Mouse (Mus musculus) heart, postnatal 25 days (tissue): ENCODE measurements at regions not wholly inside any gene's neighbourhood (a gene's known extent, or its start where the extent isn't known, plus 50 kb on each side); places are given as distances from the start of the nearest gene placed in this dataset.

Experiments used
- DNase-seq: peaks from one replicate; pipeline ENCODE4 v3.0.0; 2022; ENCODE audit warnings: low spot score
- intact Hi-C: fragments of 180-260 bp; cut with DNase I; formaldehyde crosslinking; loops from one replicate; pipeline ENCODE4 v1.15.1; 2025

- no peak for DNase-seq
- intact Hi-C loops: no loop called here
These were observed 142.2 kb upstream of the Rap1b start for GRCm38 (mm10) chr10:117988076-117988475.

DNA sequence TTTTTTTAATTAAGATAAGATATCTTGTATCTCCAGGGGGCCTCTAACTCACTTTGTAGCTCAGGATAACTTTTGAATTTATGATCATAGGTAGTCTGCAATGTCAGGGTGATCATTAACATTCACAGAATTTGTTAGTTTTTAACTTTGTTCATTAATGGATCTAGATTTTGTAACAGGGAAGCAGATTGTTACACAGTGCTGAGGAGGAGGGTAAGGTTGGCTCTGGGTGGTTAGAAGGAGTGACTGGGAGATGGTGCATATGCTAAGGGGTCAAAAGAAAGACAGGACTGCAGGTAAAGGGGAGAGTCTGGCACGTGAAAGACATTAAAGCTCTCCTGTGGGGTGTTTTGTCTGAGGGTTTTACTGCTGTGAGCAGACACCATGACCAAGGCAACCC lies 145.3 kb upstream of the Rap1b start:
- intact Hi-C loops: no loop called here
- DNase-seq: no peak

GRCm38 (mm10) chr10:117992317-117992716 lies 146.5 kb upstream of the Rap1b start:
- intact Hi-C loops: no loop called here
- no peak for DNase-seq

DNA sequence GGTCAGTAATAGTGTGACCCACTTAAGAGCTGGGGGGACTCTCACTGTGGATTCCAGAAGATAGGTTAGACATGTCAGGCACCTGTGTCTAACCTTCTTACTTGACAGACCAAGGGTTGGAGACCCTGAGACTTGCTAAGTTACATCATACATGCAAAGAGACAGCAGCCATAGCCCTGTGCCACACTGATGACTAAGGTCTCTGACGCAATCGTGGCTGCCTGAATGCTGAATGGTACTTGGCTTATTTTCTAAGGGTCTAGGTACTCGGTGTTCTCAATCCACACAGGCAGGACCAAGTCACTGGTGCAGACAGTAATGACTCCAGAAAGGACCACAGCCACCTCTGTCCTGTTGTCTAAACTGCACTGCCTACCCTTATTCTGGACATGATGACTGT lies 147.8 kb upstream of the Mdm1 start:
- intact Hi-C loops: no loop called here
- DNase-seq: no peak

DNA sequence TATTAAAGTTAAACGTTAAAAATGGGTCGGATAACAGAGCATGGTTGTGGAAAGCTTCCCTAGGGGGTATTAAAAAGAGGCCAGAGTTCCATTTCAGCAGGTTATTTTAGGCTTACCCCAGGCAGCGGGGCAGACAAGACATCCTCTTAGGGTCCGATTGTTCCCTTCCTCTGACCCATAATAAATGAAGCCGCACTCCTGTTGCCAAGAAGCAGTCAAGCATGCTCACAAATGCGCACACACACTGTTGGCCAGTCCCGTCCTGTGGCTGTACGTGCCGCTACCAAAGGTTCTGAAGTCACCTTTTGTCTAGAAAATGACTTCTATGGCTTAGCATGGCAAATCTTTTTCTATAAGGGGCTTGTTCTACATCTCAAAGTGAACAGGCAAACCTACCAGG lies 146.8 kb upstream of the Mdm1 start:
- DNase-seq: no peak

GRCm38 (mm10) chr10:117997796-117998195 lies 143.8 kb upstream of the Mdm1 start:
- DNase-seq: no peak
- intact Hi-C loops: no loop called here

More for the DNA sequence above, 146.8 kb upstream of the Mdm1 start:
- intact Hi-C loops: no loop called here

DNA sequence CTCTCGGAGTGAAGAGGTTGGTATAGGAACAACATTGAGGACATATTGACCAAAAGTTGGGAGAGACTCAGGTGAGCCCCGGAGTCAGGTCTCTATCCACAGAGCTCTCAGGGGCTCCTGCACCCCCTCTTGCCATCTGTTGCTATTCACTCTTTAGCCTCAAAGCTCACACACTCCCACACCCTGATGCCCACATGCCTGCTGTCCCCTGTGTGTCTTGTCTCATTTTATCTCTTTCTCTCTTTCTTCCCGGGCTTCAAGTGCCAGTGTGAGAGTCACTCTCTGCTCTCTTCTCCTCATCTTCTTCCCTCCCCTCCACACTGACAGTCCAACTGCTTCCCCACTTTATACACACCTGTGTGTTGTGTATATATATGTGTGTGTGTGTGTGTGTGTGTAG lies 141.0 kb upstream of the Mdm1 start:
- intact Hi-C loops: loop anchor here (5.0 kb wide), 1 partner anchor 153 kb away; the partner anchor contains the start of gene Rap1b
- no peak for DNase-seq

GRCm38 (mm10) chr10:118001501-118001900 lies 140.1 kb upstream of the Mdm1 start:
- DNase-seq: no peak

DNA sequence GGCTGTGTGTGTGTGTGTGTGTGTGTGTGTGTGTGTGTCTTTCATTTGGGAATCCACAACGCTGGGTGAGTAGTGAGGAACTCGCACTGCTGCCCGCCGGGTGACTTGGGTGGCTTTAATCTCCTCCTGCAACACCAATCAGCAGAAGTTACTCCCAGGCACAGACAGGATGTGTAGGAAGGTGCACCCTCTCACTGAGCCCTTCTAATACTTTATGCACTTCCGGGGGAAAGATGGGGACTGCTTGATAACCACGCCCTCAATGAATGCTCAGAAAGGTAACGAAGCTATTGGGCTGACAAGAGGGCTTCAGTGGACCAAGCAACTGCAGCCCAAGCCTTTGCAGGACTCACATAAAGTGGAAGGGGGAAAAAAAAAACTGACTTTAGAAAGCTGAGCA lies 139.6 kb upstream of the Mdm1 start:
- no peak for DNase-seq
- intact Hi-C loops: loop anchor here (5.0 kb wide), 1 partner anchor 155 kb away; the partner anchor contains the start of gene Rap1b

More at GRCm38 (mm10) chr10:118001501-118001900, 140.1 kb upstream of the Mdm1 start:
- intact Hi-C loops: loop anchor here (5.0 kb wide), 1 partner anchor 154 kb away; the partner anchor contains the start of gene Rap1b

GRCm38 (mm10) chr10:118002559-118002958 lies 139.1 kb upstream of the Mdm1 start:
- intact Hi-C loops: loop anchor here (5.0 kb wide), 1 partner anchor 155 kb away; the partner anchor contains the start of gene Rap1b
- no peak for DNase-seq

GRCm38 (mm10) chr10:118003179-118003578 lies 138.4 kb upstream of the Mdm1 start:
- intact Hi-C loops: loop anchor here (5.0 kb wide), 1 partner anchor 156 kb away; the partner anchor contains the start of gene Rap1b
- no peak for DNase-seq

DNA sequence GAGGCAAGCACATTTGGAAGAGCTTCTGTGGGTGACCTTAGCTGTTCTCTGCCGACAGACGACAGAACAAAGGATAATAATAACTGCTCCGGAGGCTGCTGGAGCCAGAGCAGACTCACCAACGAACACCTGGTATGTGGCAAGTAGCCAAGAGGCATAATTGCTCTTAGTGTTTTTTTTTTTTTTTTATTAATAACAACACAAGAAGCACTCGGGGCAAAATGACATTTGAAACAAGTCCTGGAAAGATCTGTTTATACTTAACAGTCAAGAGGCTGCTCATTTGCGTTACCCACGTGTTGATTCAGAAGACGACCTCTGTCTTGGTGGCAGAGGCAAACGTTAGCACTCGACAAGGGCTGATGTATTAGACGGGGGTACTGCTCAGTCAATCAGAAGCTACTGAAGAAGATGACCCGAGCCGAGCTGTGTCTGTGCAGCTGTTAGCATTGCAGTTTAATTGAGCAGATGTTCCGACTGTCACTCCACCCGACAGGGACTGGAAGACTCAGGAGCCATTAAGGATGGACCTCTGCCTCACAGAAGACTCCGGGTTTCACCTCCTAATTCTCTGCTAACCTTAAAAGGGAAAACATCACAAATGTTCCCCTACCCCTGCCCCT lies 137.8 kb upstream of the Mdm1 start:
- intact Hi-C loops: loop anchor here (5.0 kb wide), 1 partner anchor 157 kb away; the partner anchor contains the start of gene Rap1b
- DNase-seq: no peak

GRCm38 (mm10) chr10:118004362-118004958 lies 137.2 kb upstream of the Mdm1 start:
- DNase-seq: no peak
- intact Hi-C loops: loop anchor here (5.0 kb wide), 1 partner anchor 157 kb away; the partner anchor contains the start of gene Rap1b

DNA sequence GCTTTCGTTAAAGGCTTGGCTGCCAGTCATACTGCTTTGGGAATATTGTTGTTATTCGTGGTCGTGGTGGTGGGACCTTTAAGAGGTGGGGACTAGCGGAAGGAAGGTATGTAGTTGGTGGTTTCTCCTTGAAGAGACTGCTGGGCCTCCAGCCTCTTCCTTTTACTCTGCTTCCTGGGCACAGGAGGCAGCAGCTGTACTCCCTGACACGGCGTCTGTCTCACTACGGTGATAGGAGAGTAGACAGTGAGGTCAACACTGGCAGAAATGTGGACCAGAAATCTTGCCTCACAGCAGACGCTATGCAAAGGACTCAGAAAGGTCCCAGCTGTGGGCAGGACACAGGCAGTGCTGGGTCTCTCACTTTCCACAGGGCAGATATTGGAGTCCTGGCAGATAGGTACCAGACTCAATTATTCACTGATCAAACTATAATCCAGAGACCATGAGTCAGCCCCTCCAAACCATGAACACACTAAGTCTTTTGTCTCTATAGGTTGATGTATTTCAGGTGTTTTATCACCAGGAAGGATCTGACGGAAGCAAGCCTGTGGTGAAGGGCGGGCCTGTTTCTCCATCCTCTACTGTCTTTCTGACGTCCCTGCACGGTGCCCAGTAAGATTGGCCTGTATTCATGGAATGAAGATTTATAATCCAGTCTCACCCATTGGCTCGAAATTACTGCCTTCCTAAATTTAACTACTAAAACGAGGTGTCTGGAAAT lies 134.6 kb upstream of the Mdm1 start:
- intact Hi-C loops: no loop called here
- DNase-seq: no peak

GRCm38 (mm10) chr10:118007846-118008245 lies 133.8 kb upstream of the Mdm1 start:
- intact Hi-C loops: no loop called here
- no peak for DNase-seq

DNA sequence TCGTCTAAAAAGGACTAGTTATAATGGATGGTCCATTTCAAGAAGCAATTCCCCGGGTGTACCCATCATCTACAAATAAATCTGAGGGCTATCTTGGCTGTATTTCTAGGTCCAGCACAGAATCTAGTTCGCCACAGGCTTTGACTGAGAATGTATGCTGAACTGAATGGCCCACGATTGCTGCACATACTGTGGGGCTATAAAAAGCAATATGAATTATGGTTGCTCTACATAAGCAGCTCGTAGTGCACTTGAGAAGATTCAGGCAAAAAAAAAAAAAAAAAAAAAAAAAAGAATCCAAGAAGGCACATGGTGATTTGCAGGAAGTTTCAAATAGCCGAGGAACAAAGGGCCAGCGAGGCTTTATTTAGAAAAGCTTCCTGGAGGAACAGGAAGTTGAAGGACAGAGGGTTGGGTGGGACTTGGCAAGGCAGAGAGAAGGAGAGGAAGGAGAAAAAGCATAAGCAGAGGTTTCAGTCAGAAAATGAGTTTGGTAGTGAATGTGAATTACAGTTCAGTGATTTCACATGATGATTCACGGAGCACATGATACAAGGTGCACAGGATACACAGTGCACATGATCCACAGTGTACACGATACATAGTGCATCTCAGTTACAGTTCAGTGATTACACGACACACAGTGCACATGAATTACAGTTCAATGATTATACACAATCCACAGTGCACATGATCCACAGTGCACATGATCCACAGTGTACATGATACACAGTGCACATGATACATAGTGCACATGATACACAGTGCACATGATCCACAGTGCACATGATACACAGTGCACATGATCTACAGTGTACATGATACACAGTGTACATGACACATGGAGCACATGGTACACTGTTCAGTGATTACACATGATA lies 129.7 kb upstream of the Mdm1 start:
- no peak for DNase-seq
- intact Hi-C loops: loop anchor here (5.0 kb wide), 1 partner anchor 35 kb away; no protein-coding TSS in a partner anchor

DNA sequence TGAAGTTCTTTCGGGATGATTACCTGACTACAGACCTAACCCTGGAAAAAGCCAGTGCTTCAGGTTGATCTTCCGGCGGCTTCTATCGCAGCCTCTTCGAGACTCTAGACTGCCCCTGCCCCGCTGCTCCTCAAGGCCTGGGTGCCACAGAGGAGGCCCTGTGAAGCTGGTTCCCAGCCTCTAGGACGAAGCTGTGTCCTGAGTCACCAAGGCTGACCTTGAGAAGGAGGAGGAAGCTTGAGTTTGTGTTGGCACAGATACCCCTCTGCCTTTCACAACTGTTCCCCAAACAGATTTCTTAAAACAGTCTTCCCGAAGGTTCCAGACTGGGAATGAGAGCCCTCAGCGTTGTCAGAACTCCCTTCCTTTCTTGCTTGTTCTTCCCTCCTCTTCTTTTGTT lies 112.8 kb upstream of the Mdm1 start:
- intact Hi-C loops: loop anchor here (1.0 kb wide), 1 partner anchor 16 kb away; no protein-coding TSS in a partner anchor
- no peak for DNase-seq

- DNase-seq: no peak
- intact Hi-C loops: no loop called here
These were observed 107.2 kb upstream of the Mdm1 start for GRCm38 (mm10) chr10:118034401-118034800.

DNA sequence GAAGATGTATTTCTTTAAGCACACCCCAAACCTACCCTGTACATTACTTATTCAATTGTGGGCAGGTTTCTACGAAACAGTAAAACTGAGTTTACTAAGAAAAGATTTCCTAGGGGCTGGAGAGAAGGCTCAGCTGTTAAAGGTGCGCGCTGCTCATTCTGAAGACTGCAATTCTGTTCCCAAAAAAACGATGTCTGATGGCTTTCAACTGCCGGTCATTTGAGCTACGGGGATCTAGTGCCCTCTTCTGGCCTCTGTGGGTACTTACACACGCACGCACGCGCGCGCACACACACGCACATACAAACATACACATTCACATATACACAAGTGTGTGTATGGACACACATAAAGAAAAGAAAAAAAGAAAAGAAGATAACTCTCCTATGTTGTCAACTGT lies 106.6 kb upstream of the Mdm1 start:
- intact Hi-C loops: no loop called here
- DNase-seq: no peak

GRCm38 (mm10) chr10:118038465-118038864 lies 103.1 kb upstream of the Mdm1 start:
- intact Hi-C loops: no loop called here
- DNase-seq: no peak
